Mouse (Mus musculus) CD4-positive helper T cell, adult 2 months (primary cell): ENCODE data around the gene Akap5.

Experiments used
- DNase-seq: peaks from one replicate; pipeline ENCODE4 v3.0.0-alpha.2; 2012; ENCODE audit warnings: low read depth, missing footprints, low spot score

Akap5 gene

DNA sequence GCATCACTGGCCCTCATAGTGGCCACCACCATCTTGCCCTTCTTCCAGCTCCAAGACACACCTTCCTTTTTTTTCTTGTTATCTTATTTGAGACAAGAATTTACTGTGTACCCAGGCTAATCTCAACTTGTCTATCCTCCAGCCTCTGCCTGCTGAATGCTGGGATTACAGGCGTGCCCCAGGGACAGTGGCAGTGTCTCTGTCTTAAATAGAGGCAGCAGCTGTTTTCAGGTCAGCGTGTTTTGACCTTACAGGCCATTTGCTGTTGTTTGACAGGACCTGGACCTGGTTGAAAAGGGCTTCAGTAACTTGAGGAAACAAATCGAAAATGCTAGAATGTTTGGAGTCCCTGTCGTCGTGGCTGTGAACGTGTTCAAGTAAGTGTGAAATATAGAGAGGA lies 14.1 kb upstream of the Akap5 start:
- no peak for DNase-seq

DNA sequence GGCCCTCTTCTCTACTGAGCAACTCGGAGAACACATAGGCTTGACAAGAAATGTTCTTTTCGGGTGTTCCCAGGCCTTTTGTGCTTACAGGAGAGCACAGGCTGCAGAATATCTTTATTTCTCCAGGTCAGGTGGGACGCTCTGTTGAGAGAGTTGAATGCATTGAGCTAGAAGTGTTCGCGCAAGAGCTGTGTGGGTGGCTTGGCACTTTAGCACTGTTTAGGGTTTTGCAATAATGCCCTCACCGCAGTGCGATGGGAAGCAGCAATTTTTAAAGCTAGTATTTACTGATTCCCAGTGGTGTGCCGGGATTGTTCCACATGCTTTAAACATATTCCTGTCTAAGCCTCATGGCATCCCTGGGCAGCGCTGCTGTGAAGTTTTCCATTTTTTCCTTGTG lies 13.5 kb upstream of the Akap5 start:
- DNase-seq, result no peak

DNA sequence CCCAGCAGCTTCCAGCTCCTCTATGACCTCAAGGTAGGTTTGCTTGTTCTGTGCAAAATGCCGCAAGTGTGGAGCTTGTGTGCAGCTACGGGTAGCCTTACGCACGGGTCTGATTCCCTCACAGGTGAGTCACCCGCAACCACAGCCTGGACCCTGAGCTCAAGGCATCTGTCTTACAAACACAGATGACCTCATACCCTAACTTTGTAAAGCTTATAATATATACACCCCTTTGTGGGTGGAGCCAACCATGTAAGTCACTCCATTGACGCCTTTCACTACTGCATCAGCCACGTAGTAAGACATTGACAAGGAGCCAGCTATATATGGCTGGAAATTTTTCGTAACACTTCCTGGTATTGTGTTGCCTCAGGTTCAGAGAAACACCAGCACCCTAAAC lies 12.7 kb upstream of the Akap5 start:
- peak; percentile 18 for DNase-seq

DNA sequence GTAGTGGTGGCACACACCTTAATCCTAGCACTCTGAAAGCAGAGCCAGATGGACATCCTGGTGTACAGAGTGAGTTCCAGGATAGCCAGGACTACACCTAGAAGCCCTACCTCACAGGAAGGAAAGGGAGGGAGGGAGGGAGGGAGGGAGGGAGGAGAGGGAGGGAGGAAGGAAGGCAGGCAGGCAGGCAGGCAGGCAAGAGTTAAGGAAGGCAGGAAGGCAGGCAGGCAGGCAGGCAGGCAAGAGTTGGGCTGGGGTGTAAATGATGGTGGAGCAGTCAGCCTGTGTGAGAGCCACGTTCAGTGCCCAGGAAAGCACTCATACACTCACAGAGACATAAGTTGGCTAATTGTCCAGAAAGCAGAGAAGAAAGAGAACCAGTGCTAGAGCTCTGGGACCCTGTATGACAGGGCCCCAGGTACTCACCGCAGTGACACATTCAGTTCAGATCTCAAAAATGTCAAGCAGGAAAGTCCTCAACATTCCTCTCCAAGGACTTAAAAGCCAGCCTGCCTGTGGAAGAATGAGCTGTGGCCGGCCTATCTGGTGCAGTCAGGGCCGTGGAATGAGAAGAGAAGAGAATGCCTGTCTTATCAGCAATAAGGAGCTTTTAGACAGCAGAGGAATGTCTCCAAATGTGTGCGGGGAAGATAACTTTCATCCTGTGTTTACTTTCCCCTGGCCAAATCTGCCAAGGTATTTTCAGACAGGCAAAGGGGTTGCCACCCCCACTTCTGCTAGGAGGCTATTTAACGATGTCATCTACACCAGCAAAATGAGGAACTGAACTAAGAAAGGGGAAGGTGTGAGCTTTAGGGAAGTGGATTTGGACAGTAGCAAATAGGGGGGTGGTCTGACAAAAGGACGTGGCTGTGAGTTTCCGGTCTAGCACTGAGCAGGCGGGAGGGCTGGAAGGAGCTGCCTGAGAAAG lies 6.1 kb upstream of the Akap5 start:
- DNase-seq, result no peak

GRCm38 (mm10) chr12:76326437-76327220 lies 1.9 kb downstream of the Akap5 start:
- no peak for DNase-seq

- no peak for DNase-seq
These were observed 4.1 kb downstream of the Akap5 start for GRCm38 (mm10) chr12:76328567-76329354.

DNA sequence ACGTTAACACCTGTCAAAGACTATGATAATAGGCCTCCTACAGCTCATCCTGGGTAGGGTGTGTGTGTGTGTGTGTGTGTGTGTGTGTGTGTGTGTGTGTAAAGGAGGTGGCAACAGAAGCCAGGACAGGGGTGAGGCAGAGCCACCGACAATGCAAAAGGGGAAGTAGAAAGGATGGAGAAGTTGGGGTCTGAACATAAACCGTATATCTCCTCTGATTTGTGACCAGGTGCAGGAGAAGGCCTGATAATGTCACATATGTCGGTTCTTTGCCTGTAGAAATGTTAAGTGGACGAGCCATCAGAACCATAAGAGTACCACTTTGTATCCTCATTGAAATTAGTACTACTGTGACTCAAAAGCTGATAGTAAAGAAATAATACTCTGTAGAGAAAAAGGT lies 9.0 kb downstream of the Akap5 start:
- DNase-seq, result no peak

GRCm38 (mm10) chr12:76335641-76336040 lies 10.9 kb downstream of the Akap5 start:
- DNase-seq, result no peak

GRCm38 (mm10) chr12:76336111-76336965 lies 11.6 kb downstream of the Akap5 start:
- no peak for DNase-seq

DNA sequence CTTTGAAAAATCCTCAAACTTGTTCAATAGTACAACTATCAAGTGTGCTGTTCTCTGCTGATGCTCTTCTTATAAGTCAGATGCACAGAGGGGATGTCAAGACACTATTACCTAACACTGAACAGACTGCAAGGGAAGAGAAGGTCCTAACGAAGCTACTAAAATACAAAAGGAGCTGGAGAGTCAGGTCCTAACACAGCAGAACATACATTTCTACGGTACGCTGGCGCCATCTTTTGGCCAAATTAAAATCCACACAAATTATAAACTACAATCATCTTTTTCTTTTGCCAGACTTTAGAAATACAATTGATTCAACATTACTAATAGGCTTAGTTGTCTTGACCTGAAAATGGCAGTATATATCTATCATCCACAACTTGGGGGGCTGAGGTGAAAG lies 16.4 kb downstream of the Akap5 start:
- DNase-seq, result peak; percentile 67

DNA sequence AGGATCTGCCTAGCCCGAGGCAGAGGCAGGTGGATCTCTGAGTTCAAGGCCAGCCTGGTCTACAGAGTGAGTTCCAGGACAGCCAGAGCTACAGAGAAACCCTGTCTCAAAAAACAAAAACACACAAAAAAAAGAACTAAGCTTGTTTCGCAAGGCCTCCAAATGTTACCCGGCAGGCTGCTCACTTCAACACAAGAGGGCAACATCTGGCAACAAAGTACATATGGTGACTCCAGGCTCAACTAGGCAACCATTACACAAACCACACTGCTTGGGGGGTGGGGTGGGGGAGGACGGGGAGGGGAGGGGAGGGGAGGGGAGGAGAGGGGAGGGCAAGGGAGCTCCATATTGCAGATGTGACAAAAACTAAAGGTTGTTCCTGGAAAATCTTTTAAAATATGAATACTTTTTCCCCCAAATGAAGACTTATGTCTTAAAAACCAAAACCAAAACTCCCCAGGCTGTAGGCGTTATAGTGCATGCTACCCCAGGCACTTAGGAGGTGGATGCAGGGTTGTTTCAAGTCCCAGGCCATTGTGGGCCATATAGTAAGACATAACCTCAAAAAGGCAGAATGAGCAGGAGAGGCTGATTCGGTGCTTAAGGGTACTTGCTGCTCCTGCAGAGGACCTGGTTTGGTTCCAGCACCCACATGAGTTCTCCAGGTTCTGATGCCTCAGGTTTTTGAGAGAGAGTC lies 21.2 kb downstream of the Akap5 start:
- peak; percentile 80 for DNase-seq

DNA sequence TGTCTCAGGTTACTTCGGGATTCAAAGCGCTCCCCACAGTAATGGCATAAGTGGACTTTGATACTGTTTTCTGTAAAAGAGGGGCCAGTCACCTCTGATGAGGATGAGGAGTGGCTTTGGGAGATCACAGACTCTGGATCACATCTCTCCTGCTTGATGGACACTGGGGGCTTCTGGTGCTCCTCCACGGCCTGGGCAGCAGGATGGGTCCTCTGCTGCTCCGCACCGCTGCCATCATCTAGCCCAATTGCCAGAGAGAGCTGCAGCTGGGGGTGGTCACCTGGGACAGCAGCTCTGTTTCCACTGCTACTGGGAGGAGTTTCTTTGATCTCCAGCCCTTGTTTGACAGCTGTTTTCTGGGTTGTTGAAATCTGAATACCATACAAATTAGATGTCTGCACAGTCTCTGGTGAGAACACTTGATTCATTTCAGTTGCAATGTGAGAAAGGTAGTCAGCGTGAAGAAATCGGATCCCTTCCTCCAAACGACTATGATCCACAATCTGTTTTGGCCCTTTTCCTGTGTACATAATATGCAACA lies 25.1 kb downstream of the Akap5 start:
- no peak for DNase-seq

DNA sequence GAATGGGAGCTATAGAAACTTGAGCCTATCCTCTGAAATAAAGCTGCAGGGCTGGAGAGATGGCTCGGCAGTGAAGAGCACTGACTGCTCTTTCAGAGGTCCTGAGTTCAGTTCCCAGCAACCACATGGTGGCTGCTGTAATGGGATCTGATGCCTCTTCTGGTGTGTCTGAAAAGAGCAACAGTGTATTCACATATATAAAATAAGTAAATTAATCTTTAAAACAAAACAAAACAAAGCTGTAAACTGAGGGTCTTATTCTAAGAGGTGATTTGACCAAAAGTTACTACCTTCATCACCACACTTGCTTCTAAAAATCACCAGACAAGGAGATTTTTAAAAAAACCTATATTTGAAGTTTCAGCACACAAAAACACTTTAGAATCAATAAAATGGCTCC lies 36.2 kb downstream of the Akap5 start:
- no peak for DNase-seq

- peak; percentile 81 for DNase-seq
These were observed 37.0 kb downstream of the Akap5 start for GRCm38 (mm10) chr12:76361405-76362302.

- DNase-seq, result peak; percentile 84
These were observed 37.6 kb downstream of the Akap5 start for GRCm38 (mm10) chr12:76362303-76362676.

GRCm38 (mm10) chr12:76366276-76366675 lies 41.6 kb downstream of the Akap5 start:
- no peak for DNase-seq

DNA sequence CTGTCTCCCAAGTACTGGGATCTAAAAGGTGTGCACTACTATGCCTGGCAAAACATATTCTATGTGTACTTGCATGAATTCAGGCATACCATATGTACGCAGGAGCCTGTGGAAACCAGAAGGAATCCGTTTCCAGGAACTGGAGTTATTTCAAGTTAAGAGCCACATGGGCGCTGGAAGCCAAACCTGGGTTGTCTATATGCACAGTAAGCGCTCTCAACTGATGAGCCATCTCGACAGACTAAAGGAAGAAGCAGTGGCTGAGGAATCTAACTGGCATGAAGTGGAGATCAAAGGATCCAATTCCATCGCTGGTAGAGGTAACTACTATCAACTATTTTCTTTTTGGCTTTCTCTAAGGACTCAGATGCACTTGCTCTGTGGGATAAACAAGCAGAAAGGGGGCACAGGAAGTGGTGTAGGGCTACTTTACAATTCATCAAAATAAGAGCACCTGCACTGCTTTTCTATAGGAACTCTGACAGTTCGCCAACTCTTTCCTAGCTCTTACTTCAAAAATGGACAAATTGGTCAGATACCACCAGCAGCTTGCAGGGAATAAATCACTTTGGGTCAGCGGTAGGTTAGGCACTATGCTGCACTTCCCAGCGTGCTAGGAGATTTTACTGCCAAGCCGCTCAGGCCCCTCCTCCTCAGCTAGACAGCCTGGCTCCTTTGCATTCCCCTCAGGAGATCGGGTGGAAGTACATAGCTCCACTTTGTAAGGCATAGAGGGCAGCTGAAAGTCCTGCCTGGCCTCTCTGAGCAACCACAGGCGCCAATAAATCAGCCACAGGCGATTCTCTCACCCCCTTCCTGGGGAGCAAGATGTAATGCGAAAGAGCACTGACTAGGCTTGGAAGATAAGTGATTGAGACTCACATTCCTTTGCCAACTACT lies 42.7 kb downstream of the Akap5 start:
- peak; percentile 70 for DNase-seq

DNA sequence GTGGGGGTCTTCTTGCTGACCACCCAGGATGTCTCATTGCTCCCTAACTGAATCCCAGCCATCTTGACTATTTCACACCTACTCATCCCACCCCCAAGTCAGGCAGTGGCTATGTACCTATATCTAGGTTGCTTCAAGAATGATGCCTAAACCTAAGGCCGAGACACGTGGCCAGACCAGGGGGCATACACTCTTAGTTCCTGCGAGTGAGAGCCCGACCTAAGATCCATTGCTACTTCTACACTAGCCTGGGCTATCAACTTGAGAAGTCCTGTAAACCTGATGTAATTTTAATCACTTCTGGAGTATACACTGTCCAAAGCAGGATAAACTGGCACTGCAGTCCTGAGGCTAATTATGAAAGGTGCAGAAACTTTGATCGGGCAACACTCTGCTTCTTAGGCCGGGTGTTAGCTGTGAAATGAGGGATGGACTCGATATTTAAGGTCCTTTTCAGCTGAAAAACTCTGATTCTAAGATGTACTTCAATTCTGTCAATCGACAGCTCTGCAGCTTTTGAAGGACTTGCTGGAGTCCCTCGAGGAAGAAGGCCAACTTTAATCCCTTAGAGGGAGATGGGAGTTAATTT lies 43.6 kb downstream of the Akap5 start:
- DNase-seq, result peak; percentile 33
